Comparison of ENCODE assay signal across 8 mouse cellular contexts in the genomic region with DNA sequence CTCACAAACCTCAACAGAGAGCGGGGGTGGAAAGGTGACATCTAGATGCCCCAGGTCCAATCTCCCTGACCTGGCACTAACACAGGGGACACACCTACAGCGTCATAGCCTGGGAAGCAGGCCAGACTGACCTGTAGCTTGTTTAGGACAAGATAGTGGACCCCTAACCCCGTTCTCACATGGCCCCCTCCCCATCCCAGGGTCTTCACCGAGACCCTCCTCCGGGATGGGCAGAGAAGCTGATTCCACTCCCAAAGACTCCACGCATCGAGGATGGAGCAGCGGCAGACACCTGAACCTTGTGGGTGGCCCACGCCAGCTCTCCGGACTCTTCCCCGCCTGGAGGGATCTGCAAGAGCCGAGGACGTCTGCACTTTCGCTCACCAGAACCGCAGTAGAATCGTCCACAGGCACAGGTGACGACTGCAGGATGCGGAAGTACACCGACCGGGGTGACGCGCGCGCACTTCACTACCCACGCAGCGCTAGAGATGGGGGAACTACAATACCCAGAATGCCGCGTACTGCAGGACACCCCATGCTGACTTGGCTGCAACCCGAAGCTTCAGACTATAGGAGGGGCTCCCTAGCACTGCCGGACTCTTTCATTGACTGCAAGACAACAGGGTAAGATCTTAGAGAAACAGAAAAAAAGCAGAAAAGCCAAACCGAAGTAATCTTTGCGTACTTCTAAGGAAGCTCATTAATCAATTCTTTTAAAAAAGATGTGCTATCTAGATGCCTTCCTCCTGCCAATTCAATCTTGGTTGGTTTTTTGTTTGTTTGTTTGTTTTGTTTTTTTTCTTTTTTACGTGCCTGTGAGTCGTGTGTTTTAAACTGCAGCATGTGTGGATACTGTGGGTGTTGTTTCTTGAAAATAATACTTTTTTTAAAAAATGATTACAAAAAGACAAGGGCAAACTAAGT. TPM values are rescaled to one million over a fixed set of nuclear protein-coding genes. Genes with fewer than 3 reads are reported as not detected.
DNase-seq lines count a peak whose midpoint lies in the region; TF ChIP-seq lines count a peak whose summit lies in the region.

TSS of gene Zfp169 (minus strand) at position 449 of the 927 bp plus-strand sequence.
TSS of gene A830005F24Rik (plus strand) at position 568 of the 927 bp plus-strand sequence.

- no peaks in the 10 kb centered on the region for H3K27me3 ChIP-seq in megakaryocyte, embryonic 14.5 days (replicated peaks)

- intact Hi-C loops in gastrocnemius, adult 2 months (cut with DNase I): no loop called here

- H3K27ac ChIP-seq in gastrocnemius, adult 2 months: peak within 1 kb of the TSS; percentile 86

- H3K4me1 ChIP-seq in megakaryocyte, embryonic 14.5 days: peaks cover 29% of the 10 kb centered on the region

- peak; percentile 92 for DNase-seq in ZHBTc4 (ENCODE audit: low read depth, low spot score)
- peak; percentile 47 to 76 for DNase-seq in cerebellum, postnatal 4 days (ENCODE audit: low spot score in 2 of 2)
- DNase-seq in gastrocnemius, adult 2 months: peak; percentile 87
- peak; percentile 50 for DNase-seq in hindlimb bud, embryonic 11.5 days (ENCODE audit: extremely low spot score, low read depth, low spot score)
- peak; percentile 68 to 91 for DNase-seq in left cerebral cortex, adult 8-10 months (ENCODE audit: low spot score in 2 of 2)
- peak; percentile 94 to 96 for DNase-seq in right cerebral cortex, postnatal 10 days (ENCODE audit: low spot score in 2 of 2)
- peak; percentile 71 to 77 for DNase-seq in urinary bladder, postnatal 4 days (ENCODE audit: low spot score in 2 of 2)

- peak within 1 kb of the TSS; percentile 79 for H3K4me3 ChIP-seq in gastrocnemius, adult 2 months
- H3K4me3 ChIP-seq in megakaryocyte, embryonic 14.5 days (replicated peaks): peak within 1 kb of the TSS; percentile 95

- peaks cover 10% of the 10 kb centered on the region for H3K36me3 ChIP-seq in megakaryocyte, embryonic 14.5 days (replicated peaks; ENCODE audit: low read length)

- no peak for TF ChIP-seq CTCF in gastrocnemius, adult 2 months (IDR thresholded peaks at IDR 0.05)

- peaks cover under 1% of the 10 kb centered on the region; the same call in 1 of the 2 replicates for H3K9me3 ChIP-seq in megakaryocyte, embryonic 14.5 days

RNA-seq across cellular contexts. Expression of gene Zfp169, which starts in this region (rescaled TPM):
- total RNA-seq in gastrocnemius, adult 2 months (2021): 1 to 10 TPM; 3.6 to 3.7 TPM
- total RNA-seq in left cerebral cortex, adult 8-10 months (2022): 10 to 100 TPM; 23.0 to 26.4 (median 24.7) TPM
- 0.30 TPM in 1 of 2 replicates, not detected in the other for polyA plus RNA-seq in megakaryocyte, embryonic 14.5 days (2012; ENCODE audit: insufficient read depth, low replicate concordance)

RNA-seq across cellular contexts. Expression of gene A830005F24Rik, which starts in this region (rescaled TPM):
- under 1 TPM in 1 of 2 experiments, not detected in 1; 0.31 TPM for total RNA-seq in gastrocnemius, adult 2 months (2021)
- 1 to 10 TPM; 1.6 to 2.5 (median 1.9) TPM for total RNA-seq in left cerebral cortex, adult 8-10 months (2022)
- 0.40 TPM in 1 of 2 replicates, not detected in the other for polyA plus RNA-seq in megakaryocyte, embryonic 14.5 days (2012; ENCODE audit: insufficient read depth, low replicate concordance)

Comparison
In these comparisons a context has a peak if more than half of its experiments do, and no peak if none do; other contexts are left out.
1. Peak in every context shown above with its lines: DNase-seq, H3K4me3 ChIP-seq and H3K27ac ChIP-seq.
2. RNA of gene Zfp169 (total RNA-seq): 23.0 to 26.4 TPM in left cerebral cortex, adult 8-10 months; 3.6 to 3.7 TPM in gastrocnemius, adult 2 months; every median in the first group is over 4 times any median in the second.